Mouse (Mus musculus) cerebellum, postnatal 25 days (tissue): Measurements from ENCODE around the gene Bbs7.

Source experiments
- DNase-seq, 2 experiments: peaks; one replicate each; pipeline ENCODE4 v3.0.0; 2021; ENCODE audit warnings: mixed read lengths in 2 of 2

Bbs7 gene

DNA sequence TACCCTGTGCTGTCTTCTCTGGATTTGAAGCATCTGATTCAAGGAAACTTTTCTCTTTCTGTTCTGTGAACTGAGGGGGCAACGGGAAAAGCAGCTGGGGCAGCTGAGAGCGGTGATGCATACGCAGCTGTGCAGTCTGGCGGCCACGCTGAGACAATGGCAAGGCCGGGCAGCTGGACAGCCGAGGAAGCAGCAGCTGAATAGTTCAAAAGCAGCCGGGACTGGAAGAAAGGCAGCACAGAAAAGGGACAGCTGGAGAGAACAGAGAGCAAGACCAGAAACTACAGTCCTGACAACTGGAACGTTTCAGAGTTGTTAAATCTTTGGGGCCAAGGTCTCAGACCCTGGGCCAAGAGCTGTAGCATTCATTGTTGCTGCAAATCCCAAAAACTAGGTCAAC lies 61.9 kb downstream of the Bbs7 start:
- DNase-seq, result peak; percentile 39 to 40

DNA sequence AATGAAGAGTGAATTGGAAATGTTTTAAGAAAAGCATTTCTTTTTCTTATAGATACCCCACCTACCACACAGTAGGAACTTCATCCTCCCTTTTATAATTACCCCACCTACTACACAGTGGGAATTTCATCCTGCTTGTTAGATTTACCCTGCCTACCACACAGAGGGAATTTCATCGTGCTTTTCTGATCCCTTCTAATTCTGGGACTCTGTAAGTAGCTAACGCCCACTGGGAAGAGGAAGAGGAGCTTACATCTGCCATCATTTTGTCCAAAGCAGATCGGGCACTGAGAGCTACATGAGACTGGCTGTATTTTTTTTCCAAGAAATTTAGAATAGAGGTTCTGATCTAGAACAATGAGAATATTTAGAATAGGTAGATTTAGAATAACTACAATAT lies 68.3 kb downstream of the Bbs7 start:
- no peak for DNase-seq

DNA sequence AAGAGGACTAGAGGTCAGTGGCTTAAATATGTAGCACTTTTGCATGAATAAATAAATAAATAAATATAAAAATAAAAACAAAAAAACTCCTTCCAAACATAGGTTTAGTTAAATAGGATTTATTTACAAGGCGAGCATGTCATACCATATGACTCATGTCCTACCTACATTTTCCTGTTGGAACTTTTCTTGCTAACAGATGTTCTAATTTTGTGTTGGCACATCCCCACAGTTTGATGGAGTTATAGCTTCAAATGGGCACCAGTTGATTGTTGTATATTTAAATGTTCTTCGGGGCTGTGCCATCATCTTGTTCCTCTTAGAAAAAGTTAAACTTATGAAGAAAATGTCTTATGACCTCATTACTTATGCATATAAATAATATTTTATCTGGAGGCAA lies 71.9 kb downstream of the Bbs7 start:
- no peak for DNase-seq

DNA sequence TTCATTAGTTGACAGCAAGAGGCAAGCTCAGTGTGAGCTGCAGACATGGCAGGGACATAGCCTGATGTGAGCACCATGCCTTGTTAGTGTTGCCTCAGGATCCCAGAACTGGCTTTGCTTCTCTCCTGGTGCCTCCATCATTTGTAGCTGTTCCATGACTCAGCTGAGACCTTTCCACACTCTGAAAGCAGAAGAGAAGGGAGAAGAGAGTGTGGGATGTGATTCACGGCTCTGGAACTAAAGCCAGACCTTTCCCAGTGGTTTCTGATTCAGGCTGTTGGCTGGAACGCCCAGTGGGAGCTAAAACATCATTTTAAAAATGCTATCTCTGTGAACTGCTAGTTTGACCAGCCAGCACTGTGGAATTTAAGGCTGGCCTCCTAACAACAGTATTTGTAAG lies 72.5 kb downstream of the Bbs7 start:
- DNase-seq, result no peak

DNA sequence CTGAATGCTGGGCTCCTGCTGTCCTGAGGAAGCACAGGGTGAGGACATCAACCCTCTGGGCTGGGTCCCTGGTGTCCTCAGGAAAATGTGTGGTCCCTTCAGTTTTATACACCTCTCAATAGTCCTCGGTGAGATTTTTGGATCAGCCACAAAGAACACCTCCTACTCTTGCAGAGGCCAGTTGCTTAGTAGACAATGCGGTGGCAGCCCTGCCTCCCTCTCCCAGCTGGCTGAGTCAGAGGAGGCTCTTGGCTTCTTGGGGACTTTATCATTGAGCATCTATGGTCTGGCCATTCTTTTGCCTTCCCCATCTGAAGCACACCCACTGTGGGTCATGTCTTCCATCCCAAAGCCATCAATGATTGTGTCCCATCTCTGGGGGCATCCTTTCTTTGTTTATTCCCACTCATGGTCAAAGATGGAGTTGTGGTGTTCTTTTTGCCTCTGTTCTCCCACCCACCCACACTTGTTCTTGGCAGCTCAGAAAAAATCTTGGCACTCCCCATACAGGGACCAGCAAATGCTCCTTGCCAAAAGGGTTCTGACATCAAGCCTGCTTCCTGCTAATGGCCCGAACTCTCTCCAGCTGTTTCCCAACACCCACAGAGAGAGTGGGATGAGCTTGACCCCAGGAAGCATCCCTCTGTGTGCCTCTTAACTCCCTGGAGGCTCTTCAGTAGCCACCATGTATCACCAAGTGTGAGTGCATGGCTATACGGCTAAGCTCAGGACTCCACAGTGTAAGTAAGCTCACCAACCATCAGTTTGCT lies 75.4 kb downstream of the Bbs7 start:
- no peak for DNase-seq

DNA sequence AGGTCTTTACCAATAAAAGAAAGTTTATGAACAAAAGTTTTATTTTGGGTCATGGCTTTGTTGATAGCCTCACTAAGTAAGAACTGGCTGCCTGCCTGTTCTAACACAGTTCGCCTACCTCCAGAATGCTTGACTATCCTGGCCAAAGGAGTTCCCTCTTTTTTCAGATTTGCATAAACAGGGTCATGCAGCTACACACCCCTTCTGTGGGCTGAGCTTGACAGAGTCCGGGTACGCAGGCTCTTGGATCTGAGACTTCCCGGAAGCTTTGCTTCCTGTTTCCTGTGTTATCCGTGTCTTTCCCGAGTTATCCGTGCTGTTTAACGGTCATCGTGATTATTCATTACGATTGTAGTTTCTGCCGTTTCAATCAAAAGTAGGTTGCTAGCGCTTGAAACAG lies 77.2 kb downstream of the Bbs7 start:
- no peak for DNase-seq

DNA sequence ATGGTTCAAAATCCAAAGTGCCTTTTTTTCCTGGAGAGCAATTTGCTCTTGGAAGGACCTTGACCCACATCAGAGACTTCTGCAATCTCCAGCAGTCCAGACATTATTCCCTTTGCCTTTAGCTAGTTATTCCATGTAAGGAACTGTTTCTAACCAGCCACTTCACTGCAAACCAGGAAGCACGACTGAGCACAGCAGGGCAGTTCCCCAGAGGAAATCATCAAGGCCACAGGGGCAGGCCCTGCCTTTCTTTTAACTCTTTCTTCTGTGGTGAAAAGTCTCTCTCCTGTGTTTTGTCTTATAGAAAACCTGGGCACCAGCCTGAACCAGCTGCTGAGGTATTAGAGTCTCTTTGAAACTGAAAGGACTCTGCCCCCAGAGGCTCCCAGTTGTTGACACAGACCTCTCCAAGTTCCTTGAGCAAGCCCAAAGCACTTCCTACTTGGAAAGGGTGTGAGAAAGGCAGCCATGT lies 80.0 kb downstream of the Bbs7 start:
- DNase-seq, result no peak

DNA sequence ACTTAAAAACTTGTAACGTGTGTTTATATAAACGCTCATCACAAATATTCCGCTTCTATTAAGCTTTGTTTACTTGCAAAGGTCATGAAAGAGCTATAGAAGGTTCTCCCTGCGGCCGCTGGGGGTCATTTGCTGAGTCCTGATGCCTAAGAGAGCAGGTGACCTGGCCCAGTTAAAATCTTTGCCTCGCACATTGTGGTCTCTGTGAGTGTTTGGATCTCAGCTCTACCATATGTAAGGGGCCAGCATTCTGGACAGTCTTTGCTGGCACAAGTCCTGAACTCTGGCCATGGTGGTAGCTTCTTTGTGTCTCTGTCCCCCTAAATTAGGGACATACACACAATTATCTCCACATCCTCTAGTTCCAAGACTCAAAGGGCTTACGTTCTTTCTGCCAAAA lies 80.5 kb downstream of the Bbs7 start:
- DNase-seq, result no peak

DNA sequence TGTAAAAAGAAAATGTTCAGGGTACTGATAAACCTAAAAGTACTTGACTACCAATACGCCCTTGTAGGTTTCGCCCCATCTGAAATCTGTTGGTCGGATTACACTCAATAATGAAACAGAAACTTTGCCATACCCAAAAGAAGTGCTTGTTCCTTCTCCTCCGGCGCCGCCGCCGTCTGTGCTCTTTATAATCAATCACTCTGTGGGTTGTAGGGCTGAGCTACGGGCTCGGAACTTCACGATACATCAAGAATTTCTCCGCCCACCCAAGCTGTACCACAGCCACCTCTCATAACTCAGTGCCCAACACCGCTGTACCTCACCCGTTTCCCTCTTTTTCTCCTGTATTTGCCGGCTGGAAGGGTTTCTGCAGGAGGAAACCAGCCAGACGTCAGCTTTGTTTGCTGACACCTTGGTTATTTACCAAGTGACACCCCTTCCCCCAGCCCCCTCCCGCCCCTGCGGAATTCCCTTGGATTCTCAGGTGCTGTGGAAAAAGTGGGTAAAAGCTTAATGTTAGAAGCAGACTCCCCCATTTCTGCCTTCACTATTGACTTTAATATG lies 81.2 kb downstream of the Bbs7 start:
- no peak for DNase-seq

DNA sequence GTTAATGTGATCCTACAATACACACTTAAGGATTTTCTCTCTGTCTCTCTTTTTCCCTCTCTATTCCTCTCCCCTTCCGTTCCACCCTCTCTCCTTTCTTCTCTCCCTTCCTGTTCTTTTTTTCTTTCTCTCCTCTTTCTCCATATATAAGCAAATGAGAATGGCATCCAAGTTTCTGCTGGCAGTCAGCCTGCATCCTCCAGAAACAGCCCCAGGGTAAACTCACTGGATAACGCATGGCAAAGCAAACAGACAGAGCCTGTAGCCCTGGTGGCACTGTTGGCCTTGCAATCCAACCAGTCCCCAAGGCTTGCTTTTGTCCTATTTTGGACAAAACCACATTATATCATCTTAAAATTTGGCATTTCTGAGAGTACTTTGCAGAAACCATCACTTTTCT lies 82.0 kb downstream of the Bbs7 start:
- DNase-seq, result no peak

DNA sequence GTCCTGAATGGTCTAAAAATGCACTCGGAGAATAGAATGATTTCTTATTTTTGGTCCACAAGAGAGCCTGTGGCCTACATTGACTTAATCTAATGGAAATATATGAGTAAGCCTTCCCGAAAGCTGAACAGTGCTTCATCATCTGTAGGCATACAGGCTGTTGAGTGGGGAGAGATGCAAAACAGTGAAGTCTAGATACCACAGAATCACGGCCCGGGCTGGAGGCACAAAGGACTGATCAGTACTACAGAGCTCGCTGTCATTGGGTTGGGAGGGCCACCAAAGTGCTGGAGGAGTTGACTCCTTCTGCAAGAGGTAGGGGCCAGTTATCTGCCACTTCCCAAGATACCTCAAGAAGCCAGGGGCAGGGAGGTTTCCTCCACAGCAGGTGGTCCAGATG lies 82.5 kb downstream of the Bbs7 start:
- no peak for DNase-seq

DNA sequence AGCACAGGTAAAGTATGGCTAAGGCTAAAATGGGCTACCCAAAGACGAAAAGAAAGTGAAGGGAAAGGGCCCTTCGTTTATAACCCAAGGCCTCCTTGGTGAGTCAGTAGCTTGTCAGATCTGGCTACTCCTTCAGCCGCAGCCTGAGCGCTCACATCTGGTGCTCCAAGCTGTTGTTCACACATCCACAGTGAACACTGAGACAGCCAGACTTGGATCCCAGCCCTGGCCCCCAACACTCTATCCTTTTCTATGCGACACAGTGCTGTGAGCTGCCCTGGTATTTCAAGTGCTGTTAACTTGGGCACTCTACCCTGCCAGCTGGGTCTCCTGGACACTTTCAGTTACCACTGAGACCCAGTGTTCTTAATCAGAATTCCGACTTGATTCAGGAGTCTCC lies 82.9 kb downstream of the Bbs7 start:
- DNase-seq, result no peak

DNA sequence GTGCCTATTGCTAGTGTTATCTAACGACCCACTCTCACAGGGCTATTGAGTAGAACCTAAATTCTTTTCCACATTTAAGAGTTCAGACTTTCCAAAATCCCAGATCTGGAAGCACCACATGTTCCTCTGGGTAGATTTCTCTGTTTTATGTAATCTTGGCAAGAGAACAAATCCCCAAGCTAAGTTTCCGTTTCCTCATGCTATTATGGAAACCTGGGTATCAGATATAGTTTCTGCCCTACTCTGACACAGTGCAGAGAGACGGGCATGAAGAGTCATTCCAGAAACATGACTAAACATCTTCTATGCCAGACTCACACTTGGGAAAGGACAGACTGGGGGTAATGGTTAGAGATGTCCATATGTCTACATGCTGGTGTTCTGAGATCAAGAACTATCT lies 88.8 kb downstream of the Bbs7 start:
- DNase-seq, result no peak
